ENCODE assay signal across 9 mouse cellular contexts in the genomic region with DNA sequence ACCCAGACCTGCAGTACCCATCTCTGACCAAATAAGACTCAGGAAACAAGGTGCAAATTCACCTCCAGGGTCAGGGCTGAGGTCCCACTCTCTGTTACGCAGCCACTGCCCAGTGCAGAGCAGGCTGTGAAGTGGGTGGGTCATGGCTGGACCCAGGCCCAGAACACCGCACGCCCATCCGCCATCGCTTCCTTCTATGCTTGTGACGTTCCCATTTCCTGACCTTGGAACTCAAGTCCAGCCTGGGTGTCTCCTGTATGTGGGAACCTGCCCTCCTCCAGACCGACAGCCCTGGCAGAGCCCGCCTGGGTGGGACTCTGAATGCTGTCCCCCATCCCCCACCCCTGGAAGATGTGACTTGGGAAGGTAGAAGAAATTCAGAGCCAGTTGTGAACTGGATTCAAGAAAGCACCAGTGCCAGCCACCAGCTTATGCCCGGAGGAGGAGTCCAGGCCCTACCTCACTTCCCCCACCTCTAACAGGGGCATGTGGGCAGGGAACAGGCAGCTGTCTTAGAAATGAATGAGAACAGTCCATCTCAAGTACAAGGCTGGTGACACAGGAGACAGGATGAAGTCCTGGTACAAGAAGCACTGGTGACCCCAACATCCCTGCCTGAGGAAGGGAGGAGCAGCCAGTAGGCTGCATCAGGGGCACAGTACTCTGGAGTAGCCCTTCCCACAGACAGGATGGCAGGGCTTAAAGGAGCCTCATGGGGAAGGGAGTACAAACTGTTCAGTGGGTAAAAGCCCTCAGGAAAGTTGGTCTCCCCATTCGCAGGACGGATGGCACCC. TPM values are rescaled to one million over a fixed set of nuclear protein-coding genes. Genes with fewer than 3 reads are reported as not detected.
DNase-seq lines count a peak whose midpoint lies in the region; ATAC-seq and TF ChIP-seq lines count a peak whose summit lies in the region.
"Had no signal": no experiment of that assay in that cellular context is flagged by ENCODE, and none has a peak within 500 bp of the region (broad histone marks: within the 10 kb centered on the region; RNA-seq: fewer than 3 reads in every experiment).

No protein-coding gene starts in this region.

- no peaks in the 10 kb centered on the region for H3K36me3 ChIP-seq in heart, embryonic 15.5 days
- no peaks in the 10 kb centered on the region for H3K36me3 ChIP-seq in midbrain, embryonic 14.5 days (ENCODE audit: control insufficient read depth, insufficient read depth, low read length)
- no peaks in the 10 kb centered on the region for H3K36me3 ChIP-seq in intestine, postnatal 0 days (ENCODE audit: control insufficient read depth, insufficient read depth)

- H3K4me1 ChIP-seq in heart, embryonic 15.5 days (replicated peaks) = peaks cover 40% of the 10 kb centered on the region
- peaks cover 41% of the 10 kb centered on the region for H3K4me1 ChIP-seq in midbrain, embryonic 14.5 days (ENCODE audit: control insufficient read depth, insufficient read depth, low read length)
- 0 out of 2 replicates have a peak, but pooled peaks cover 4% of the 10 kb centered on the region for H3K4me1 ChIP-seq in intestine, postnatal 0 days (replicated peaks; ENCODE audit: control insufficient read depth, insufficient read depth, low read length)

- WGBS in heart, embryonic 15.5 days = 73% methylated on average over 11 of the region's 11 CpGs
- 54% methylated on average over 11 of the region's 11 CpGs for WGBS in midbrain, embryonic 14.5 days
- WGBS in intestine, postnatal 0 days = 76% methylated on average over 11 of the region's 11 CpGs

- H3K9me3 ChIP-seq in heart, embryonic 15.5 days (replicated peaks) = no peaks in the 10 kb centered on the region
- H3K9me3 ChIP-seq in midbrain, embryonic 14.5 days (ENCODE audit: control insufficient read depth, low read length) = no peaks in the 10 kb centered on the region
- H3K9me3 ChIP-seq in intestine, postnatal 0 days (ENCODE audit: control insufficient read depth) = no peaks in the 10 kb centered on the region

- no peak overlapping the region for H3K4me2 ChIP-seq in heart, embryonic 15.5 days
- peak overlapping the region; percentile 37; the same call in 1 of the 2 replicates for H3K4me2 ChIP-seq in midbrain, embryonic 14.5 days (ENCODE audit: low read length)
- no peak overlapping the region for H3K4me2 ChIP-seq in intestine, postnatal 0 days (replicated peaks; ENCODE audit: low read depth)

- peaks cover 11% of the 10 kb centered on the region for H3K27me3 ChIP-seq in heart, embryonic 15.5 days
- peaks cover 18% of the 10 kb centered on the region; the same call in 1 of the 2 replicates for H3K27me3 ChIP-seq in midbrain, embryonic 14.5 days (ENCODE audit: control insufficient read depth, insufficient read depth, low read length)
- 0 out of 2 replicates have a peak, but pooled peaks cover 9% of the 10 kb centered on the region for H3K27me3 ChIP-seq in intestine, postnatal 0 days (replicated peaks; ENCODE audit: control insufficient read depth, insufficient read depth, low read length)

- peak overlapping the region; percentile 35; the same call in 1 of the 2 replicates for H3K27ac ChIP-seq in heart, embryonic 15.5 days
- H3K27ac ChIP-seq in midbrain, embryonic 14.5 days (replicated peaks; ENCODE audit: low read depth, low read length) = peak overlapping the region; percentile 64; the same call in 1 of the 2 replicates
- H3K27ac ChIP-seq in intestine, postnatal 0 days (ENCODE audit: low read depth, low read length) = no peak overlapping the region
- H3K27ac ChIP-seq: macrophage had no signal

- peak; percentile 57 for ATAC-seq in heart, embryonic 15.5 days (replicated peaks; ENCODE audit: insufficient number of reproducible peaks, insufficient read depth, low FRiP score, low read depth)
- peak; percentile 15 for ATAC-seq in midbrain, embryonic 14.5 days (ENCODE audit: low FRiP score, low TSS enrichment)
- no peak for ATAC-seq in intestine, postnatal 0 days

- H3K9ac ChIP-seq in heart, embryonic 15.5 days = 0 out of 2 replicates have a peak overlapping the region, but pooled peaks have one; percentile 5
- H3K9ac ChIP-seq in midbrain, embryonic 14.5 days (replicated peaks; ENCODE audit: low read length) = no peak overlapping the region
- no peak overlapping the region for H3K9ac ChIP-seq in intestine, postnatal 0 days (ENCODE audit: low read depth, low read length)

- H3K4me3 ChIP-seq in heart, embryonic 15.5 days = no peak overlapping the region
- H3K4me3 ChIP-seq in midbrain, embryonic 14.5 days (replicated peaks; ENCODE audit: low read depth, low read length) = no peak overlapping the region
- no peak overlapping the region for H3K4me3 ChIP-seq in intestine, postnatal 0 days (ENCODE audit: low read depth, low read length)

- peak; percentile 19 for DNase-seq in adrenal gland, postnatal 14 days
- DNase-seq in adrenal gland, adult 18-20 months (ENCODE audit: low spot score in 2 of 2) = no peak
- DNase-seq in kidney, postnatal 14 days = peak; percentile 75
- DNase-seq in midbrain, embryonic 14.5 days = no peak
- no peak for DNase-seq in thymus, postnatal 4 days
- no peak for DNase-seq in right cerebral cortex, postnatal 25 days

- TF ChIP-seq CTCF in intestine, postnatal 0 days (IDR thresholded peaks at IDR 0.05; ENCODE audit: low read depth) = no peak

RNA-seq across cellular contexts. Expression of gene Fgfr3, which starts 31.4 kb away (rescaled TPM):
- 6.4 and 7.8 TPM in 2 replicates for total RNA-seq in adrenal gland, postnatal 14 days (2021)
- total RNA-seq in adrenal gland, adult 18-20 months (2021) = 1 to 10 TPM; 3.1 to 6.1 TPM
- 4.0 and 9.1 TPM in 2 replicates for polyA plus RNA-seq in heart, embryonic 15.5 days (2015; fragmentation: Nextera tagmentation; extraction: Ambion mirVana)
- 20.9 and 21.3 TPM in 2 replicates for polyA plus RNA-seq in midbrain, embryonic 14.5 days (2014; fragmentation: Nextera tagmentation; extraction: Ambion mirVana)
- 2.6 and 3.5 TPM in 2 replicates for polyA plus RNA-seq in intestine, postnatal 0 days (2015; fragmentation: Nextera tagmentation; extraction: Ambion mirVana)
- polyA plus RNA-seq: macrophage had no signal

RNA-seq across cellular contexts. Expression of gene Tmem129, which starts 31.8 kb away (rescaled TPM):
- total RNA-seq in adrenal gland, postnatal 14 days (2021) = 20.0 and 25.1 TPM in 2 replicates
- 10 to 100 TPM; 25.7 to 28.9 TPM for total RNA-seq in adrenal gland, adult 18-20 months (2021)
- polyA plus RNA-seq in heart, embryonic 15.5 days (2015; fragmentation: Nextera tagmentation; extraction: Ambion mirVana) = 29.5 and 37.6 TPM in 2 replicates
- polyA plus RNA-seq in midbrain, embryonic 14.5 days (2014; fragmentation: Nextera tagmentation; extraction: Ambion mirVana) = 29.4 and 31.1 TPM in 2 replicates
- 18.5 and 18.8 TPM in 2 replicates for polyA plus RNA-seq in intestine, postnatal 0 days (2015; fragmentation: Nextera tagmentation; extraction: Ambion mirVana)

RNA-seq across cellular contexts. Expression of gene Tacc3, which starts 32.1 kb away (rescaled TPM):
- total RNA-seq in adrenal gland, postnatal 14 days (2021) = 16.8 and 23.8 TPM in 2 replicates
- 1 to 10 TPM; 2.9 to 3.1 TPM for total RNA-seq in adrenal gland, adult 18-20 months (2021)
- 107 and 117 TPM in 2 replicates for polyA plus RNA-seq in heart, embryonic 15.5 days (2015; fragmentation: Nextera tagmentation; extraction: Ambion mirVana)
- 25.5 and 45.9 TPM in 2 replicates for polyA plus RNA-seq in midbrain, embryonic 14.5 days (2014; fragmentation: Nextera tagmentation; extraction: Ambion mirVana)
- 37.3 and 39.3 TPM in 2 replicates for polyA plus RNA-seq in intestine, postnatal 0 days (2015; fragmentation: Nextera tagmentation; extraction: Ambion mirVana)

RNA-seq across cellular contexts. Expression of gene Slbp, which starts 37.7 kb away (rescaled TPM):
- total RNA-seq in adrenal gland, postnatal 14 days (2021) = 53.5 and 61.1 TPM in 2 replicates
- 10 to 100 TPM; 37.9 to 50.8 TPM for total RNA-seq in adrenal gland, adult 18-20 months (2021)
- polyA plus RNA-seq in heart, embryonic 15.5 days (2015; fragmentation: Nextera tagmentation; extraction: Ambion mirVana) = 99.3 and 113 TPM in 2 replicates
- polyA plus RNA-seq in midbrain, embryonic 14.5 days (2014; fragmentation: Nextera tagmentation; extraction: Ambion mirVana) = 112 and 134 TPM in 2 replicates
- 91.4 and 92.9 TPM in 2 replicates for polyA plus RNA-seq in intestine, postnatal 0 days (2015; fragmentation: Nextera tagmentation; extraction: Ambion mirVana)

Comparison
In these comparisons a context has a peak if more than half of its experiments do, and no peak if none do; other contexts are left out.
1. DNase-seq: peak in adrenal gland, postnatal 14 days (single experiment) and kidney, postnatal 14 days (single experiment); none in adrenal gland, adult 18-20 months (0 of 2), midbrain, embryonic 14.5 days (single experiment), thymus, postnatal 4 days (single experiment) and right cerebral cortex, postnatal 25 days (single experiment).